In the genomic region with DNA sequence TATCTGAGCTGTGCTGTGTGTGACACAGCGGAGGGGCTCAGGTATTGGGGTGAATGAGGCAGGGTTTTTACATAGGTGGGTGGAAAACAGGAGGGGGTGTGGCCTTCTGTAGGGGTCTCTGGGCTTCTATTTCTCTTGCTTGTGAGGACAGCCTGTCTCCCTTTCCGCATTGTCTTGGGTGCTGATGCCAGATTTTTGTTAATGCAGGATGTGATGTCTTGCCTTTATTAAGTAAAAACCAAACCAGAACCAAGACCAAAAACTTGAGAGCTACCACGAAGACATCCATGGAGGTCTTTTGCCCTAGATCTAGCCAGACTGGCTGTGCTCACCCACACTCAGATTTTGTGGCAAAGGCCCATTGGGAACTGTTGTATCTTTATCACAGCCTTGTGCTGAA, we compare ENCODE assay signal across 11 mouse cellular contexts. TPM values are rescaled to one million over a fixed set of nuclear protein-coding genes. Genes with fewer than 3 reads are reported as not detected.
DNase-seq lines count a peak whose midpoint lies in the region; ATAC-seq lines count a peak whose summit lies in the region.
"Had no signal": no experiment of that assay in that cellular context is flagged by ENCODE, and none has a peak within 500 bp of the region (broad histone marks: within the 10 kb centered on the region; RNA-seq: fewer than 3 reads in every experiment).

No protein-coding gene starts in this region.

- ATAC-seq in liver, embryonic 12.5 days: no peak
- ATAC-seq in forebrain, embryonic 14.5 days: no peak
- no peak for ATAC-seq in limb, embryonic 12.5 days (ENCODE audit: insufficient number of reproducible peaks, insufficient read depth, low FRiP score, low TSS enrichment, low read depth)
- no peak for ATAC-seq in neural tube, embryonic 15.5 days (ENCODE audit: low FRiP score)
- ATAC-seq: intestine, embryonic 16.5 days; Patski had no signal

- no peak overlapping the region for H3K4me2 ChIP-seq in liver, embryonic 12.5 days
- H3K4me2 ChIP-seq in forebrain, embryonic 14.5 days (ENCODE audit: low read length): 0 out of 2 replicates have a peak overlapping the region, but pooled peaks have one; percentile 20
- H3K4me2 ChIP-seq in limb, embryonic 12.5 days: no peak overlapping the region
- no peak overlapping the region for H3K4me2 ChIP-seq in neural tube, embryonic 15.5 days

- WGBS in liver, embryonic 12.5 days (ENCODE audit: insufficient replicate concordance): 83% methylated on average over 3 of the region's 3 CpGs
- WGBS in forebrain, embryonic 14.5 days: 32% methylated on average over 3 of the region's 3 CpGs
- 71% methylated on average over 3 of the region's 3 CpGs for WGBS in limb, embryonic 12.5 days
- WGBS in neural tube, embryonic 15.5 days: 49% methylated on average over 3 of the region's 3 CpGs

- peaks cover 99% of the 10 kb centered on the region for H3K4me1 ChIP-seq in liver, embryonic 12.5 days
- peaks cover 68% of the 10 kb centered on the region for H3K4me1 ChIP-seq in forebrain, embryonic 14.5 days (ENCODE audit: control insufficient read depth, insufficient read depth, low read length)
- H3K4me1 ChIP-seq in limb, embryonic 12.5 days (replicated peaks): peaks cover 86% of the 10 kb centered on the region
- peaks cover 80% of the 10 kb centered on the region for H3K4me1 ChIP-seq in neural tube, embryonic 15.5 days

- peak overlapping the region; percentile 18 for H3K9ac ChIP-seq in liver, embryonic 12.5 days
- peak overlapping the region; percentile 57 for H3K9ac ChIP-seq in forebrain, embryonic 14.5 days (ENCODE audit: low read length)
- H3K9ac ChIP-seq in limb, embryonic 12.5 days (replicated peaks): no peak overlapping the region
- no peak overlapping the region for H3K9ac ChIP-seq in neural tube, embryonic 15.5 days (replicated peaks)

- H3K36me3 ChIP-seq in liver, embryonic 12.5 days: peaks cover 93% of the 10 kb centered on the region
- H3K36me3 ChIP-seq in forebrain, embryonic 14.5 days (ENCODE audit: control insufficient read depth, insufficient read depth, low read length): peaks cover 44% of the 10 kb centered on the region
- H3K36me3 ChIP-seq in limb, embryonic 12.5 days: peaks cover 89% of the 10 kb centered on the region
- peaks cover 3% of the 10 kb centered on the region; the same call in 1 of the 2 replicates for H3K36me3 ChIP-seq in neural tube, embryonic 15.5 days

- H3K4me3 ChIP-seq in liver, embryonic 12.5 days: no peak overlapping the region
- H3K4me3 ChIP-seq in forebrain, embryonic 14.5 days (ENCODE audit: low read depth, low read length): no peak overlapping the region
- H3K4me3 ChIP-seq in limb, embryonic 12.5 days (replicated peaks): no peak overlapping the region
- H3K4me3 ChIP-seq in neural tube, embryonic 15.5 days (replicated peaks): no peak overlapping the region

- no peaks in the 10 kb centered on the region for H3K27me3 ChIP-seq in liver, embryonic 12.5 days (replicated peaks)
- no peaks in the 10 kb centered on the region for H3K27me3 ChIP-seq in forebrain, embryonic 14.5 days (replicated peaks; ENCODE audit: control insufficient read depth, insufficient read depth, low read length)
- H3K27me3 ChIP-seq in limb, embryonic 12.5 days: no peaks in the 10 kb centered on the region
- H3K27me3 ChIP-seq in neural tube, embryonic 15.5 days (replicated peaks): no peaks in the 10 kb centered on the region
- H3K27me3 ChIP-seq: Patski had no signal

- no peak for DNase-seq in liver
- DNase-seq in forebrain, embryonic 14.5 days (ENCODE audit: low spot score): no peak
- no peak for DNase-seq in yolk sac, embryonic 10.5 days (ENCODE audit: low spot score)
- DNase-seq in urinary bladder, postnatal 25 days (ENCODE audit: low spot score): no peak
- DNase-seq: adrenal gland, postnatal 25 days; thymus, postnatal 36 days had no signal

- peak overlapping the region; percentile 92 for H3K27ac ChIP-seq in liver, embryonic 12.5 days
- peak overlapping the region; percentile 86 for H3K27ac ChIP-seq in forebrain, embryonic 14.5 days (ENCODE audit: low read depth, low read length)
- H3K27ac ChIP-seq in limb, embryonic 12.5 days: peak overlapping the region; percentile 69
- H3K27ac ChIP-seq in neural tube, embryonic 15.5 days (replicated peaks): 0 out of 2 replicates have a peak overlapping the region, but pooled peaks have one; percentile 42

- H3K9me3 ChIP-seq in liver, embryonic 12.5 days (replicated peaks): no peaks in the 10 kb centered on the region
- no peaks in the 10 kb centered on the region for H3K9me3 ChIP-seq in forebrain, embryonic 14.5 days (replicated peaks; ENCODE audit: control insufficient read depth, low read length)
- H3K9me3 ChIP-seq in limb, embryonic 12.5 days: no peaks in the 10 kb centered on the region
- no peaks in the 10 kb centered on the region for H3K9me3 ChIP-seq in neural tube, embryonic 15.5 days (replicated peaks)

RNA-seq across cellular contexts. Expression of gene Ssbp3, which starts 25.5 kb away (rescaled TPM):
- polyA plus RNA-seq in liver, embryonic 12.5 days (2016; fragmentation: Nextera tagmentation; extraction: Ambion mirVana): 98.6 and 118 TPM in 2 replicates
- 118 and 127 TPM in 2 replicates for polyA plus RNA-seq in forebrain, embryonic 14.5 days (2014; fragmentation: Nextera tagmentation; extraction: Ambion mirVana)
- 278 and 295 TPM in 2 replicates for polyA plus RNA-seq in limb, embryonic 12.5 days (2016; fragmentation: Nextera tagmentation; extraction: Ambion mirVana)
- 118 and 130 TPM in 2 replicates for polyA plus RNA-seq in neural tube, embryonic 15.5 days (2015; fragmentation: Nextera tagmentation; extraction: Ambion mirVana)

Comparison
In these comparisons a context has a peak if more than half of its experiments do, and no peak if none do; other contexts are left out.
1. H3K27ac ChIP-seq: peak in every context shown above with its lines; median percentile 92 in liver, embryonic 12.5 days; 86 in forebrain, embryonic 14.5 days; 69 in limb, embryonic 12.5 days; 42 in neural tube, embryonic 15.5 days.
2. H3K9ac ChIP-seq: peak in liver, embryonic 12.5 days (single experiment) and forebrain, embryonic 14.5 days (single experiment); none in limb, embryonic 12.5 days (single experiment) and neural tube, embryonic 15.5 days (single experiment).